Mouse (Mus musculus): ENCODE results near the gene Fbxo48. TPM values are rescaled to one million over a fixed set of nuclear protein-coding genes. Genes with fewer than 3 reads are reported as not detected.

The Fbxo48 gene
- polyA plus RNA-seq, 2 experiments = 1.4 to 4.1 TPM

- Histone ChIP-seq H3K9me3 (ENCODE audit: control insufficient read depth, low read length) (no peaks in the 10 kb centered on the region), H3K27ac (replicated peaks; ENCODE audit: low read depth, low read length) (no peak overlapping the region), H3K36me3 (ENCODE audit: control insufficient read depth, insufficient read depth, low read length) (no peaks in the 10 kb centered on the region), H3K4me1 (ENCODE audit: control insufficient read depth, insufficient read depth, low read length) (no peaks in the 10 kb centered on the region), H3K4me3 (replicated peaks; ENCODE audit: low read length) (no peak overlapping the region), H3K9ac (ENCODE audit: low read depth, low read length, severe bottlenecking) (no peak overlapping the region), H3K27me3 (ENCODE audit: control insufficient read depth, insufficient read depth, low read length) (no peaks in the 10 kb centered on the region), H3K4me2 (replicated peaks; ENCODE audit: low read depth, low read length, severe bottlenecking) (no peak overlapping the region)
- no peak for ATAC-seq (ENCODE audit: low FRiP score, low read depth)
- DNase-seq (ENCODE audit: low spot score) = no peak
- TF ChIP-seq POLR2A (IDR thresholded peaks at IDR 0.05; ENCODE audit: borderline replicate concordance, extremely low read depth, insufficient read depth, insufficient read length) = no peak
These were observed 46.3 kb downstream of the Fbxo48 start for GRCm38 (mm10) chr11:16997465-16997864.

GRCm38 (mm10) chr11:16999387-16999786 lies 48.2 kb downstream of the Fbxo48 start:
- Histone ChIP-seq H3K27me3 (ENCODE audit: control insufficient read depth, insufficient read depth, low read length) (no peaks in the 10 kb centered on the region), H3K9ac (ENCODE audit: low read depth, low read length, severe bottlenecking) (no peak overlapping the region), H3K27ac (replicated peaks; ENCODE audit: low read depth, low read length) (no peak overlapping the region), H3K9me3 (ENCODE audit: control insufficient read depth, low read length) (no peaks in the 10 kb centered on the region), H3K36me3 (ENCODE audit: control insufficient read depth, insufficient read depth, low read length) (no peaks in the 10 kb centered on the region), H3K4me3 (replicated peaks; ENCODE audit: low read length) (no peak overlapping the region), H3K4me2 (replicated peaks; ENCODE audit: low read depth, low read length, severe bottlenecking) (no peak overlapping the region), H3K4me1 (ENCODE audit: control insufficient read depth, insufficient read depth, low read length) (no peaks in the 10 kb centered on the region)
- ATAC-seq (ENCODE audit: low FRiP score, low read depth) (no peak), DNase-seq (ENCODE audit: low spot score) (no peak)
- WGBS = 89% methylated on average over 4 of the region's 4 CpGs
- TF ChIP-seq POLR2A (IDR thresholded peaks at IDR 0.05; ENCODE audit: borderline replicate concordance, extremely low read depth, insufficient read depth, insufficient read length) = no peak

GRCm38 (mm10) chr11:16999933-17000332 lies 48.8 kb downstream of the Fbxo48 start:
- Histone ChIP-seq H3K9ac (ENCODE audit: low read depth, low read length, severe bottlenecking) (no peak overlapping the region), H3K4me3 (replicated peaks; ENCODE audit: low read length) (no peak overlapping the region), H3K9me3 (ENCODE audit: control insufficient read depth, low read length) (no peaks in the 10 kb centered on the region), H3K36me3 (ENCODE audit: control insufficient read depth, insufficient read depth, low read length) (no peaks in the 10 kb centered on the region), H3K27ac (replicated peaks; ENCODE audit: low read depth, low read length) (no peak overlapping the region), H3K4me2 (replicated peaks; ENCODE audit: low read depth, low read length, severe bottlenecking) (no peak overlapping the region), H3K4me1 (ENCODE audit: control insufficient read depth, insufficient read depth, low read length) (no peaks in the 10 kb centered on the region), H3K27me3 (ENCODE audit: control insufficient read depth, insufficient read depth, low read length) (no peaks in the 10 kb centered on the region)
- no peak for TF ChIP-seq POLR2A (IDR thresholded peaks at IDR 0.05; ENCODE audit: borderline replicate concordance, extremely low read depth, insufficient read depth, insufficient read length)
- no peak for DNase-seq (ENCODE audit: low spot score)
- no peak for ATAC-seq (ENCODE audit: low FRiP score, low read depth)

GRCm38 (mm10) chr11:17000353-17001334 lies 49.5 kb downstream of the Fbxo48 start:
- no peaks in the 10 kb centered on the region for H3K4me1 ChIP-seq (ENCODE audit: control insufficient read depth, insufficient read depth, low read length)

GRCm38 (mm10) chr11:17002739-17003373 lies 51.7 kb downstream of the Fbxo48 start:
- no peak overlapping the region for H3K9ac ChIP-seq (ENCODE audit: low read depth, low read length, severe bottlenecking)
- H3K4me1 ChIP-seq (ENCODE audit: control insufficient read depth, insufficient read depth, low read length) = no peaks in the 10 kb centered on the region
- 80% methylated on average over 7 of the region's 7 CpGs for WGBS
- no peaks in the 10 kb centered on the region for H3K9me3 ChIP-seq (ENCODE audit: control insufficient read depth, low read length)
- H3K27me3 ChIP-seq (ENCODE audit: control insufficient read depth, insufficient read depth, low read length) = no peaks in the 10 kb centered on the region
- no peak for TF ChIP-seq POLR2A (IDR thresholded peaks at IDR 0.05; ENCODE audit: borderline replicate concordance, extremely low read depth, insufficient read depth, insufficient read length)
- H3K36me3 ChIP-seq (ENCODE audit: control insufficient read depth, insufficient read depth, low read length) = no peaks in the 10 kb centered on the region
- H3K27ac ChIP-seq (replicated peaks; ENCODE audit: low read depth, low read length) = no peak overlapping the region
- H3K4me3 ChIP-seq (replicated peaks; ENCODE audit: low read length) = no peak overlapping the region
- no peak for ATAC-seq (ENCODE audit: low FRiP score, low read depth)
- DNase-seq (ENCODE audit: low spot score) = no peak
- no peak overlapping the region for H3K4me2 ChIP-seq (replicated peaks; ENCODE audit: low read depth, low read length, severe bottlenecking)

More at GRCm38 (mm10) chr11:17000353-17001334, 49.5 kb downstream of the Fbxo48 start:
- H3K9me3 ChIP-seq (ENCODE audit: control insufficient read depth, low read length) = no peaks in the 10 kb centered on the region
- H3K4me3 ChIP-seq (replicated peaks; ENCODE audit: low read length) = no peak overlapping the region
- WGBS = 73% methylated on average over 9 of the region's 9 CpGs
- no peak overlapping the region for H3K4me2 ChIP-seq (replicated peaks; ENCODE audit: low read depth, low read length, severe bottlenecking)
- no peak overlapping the region for H3K9ac ChIP-seq (ENCODE audit: low read depth, low read length, severe bottlenecking)
- no peak for TF ChIP-seq POLR2A (IDR thresholded peaks at IDR 0.05; ENCODE audit: borderline replicate concordance, extremely low read depth, insufficient read depth, insufficient read length)
- no peaks in the 10 kb centered on the region for H3K27me3 ChIP-seq (ENCODE audit: control insufficient read depth, insufficient read depth, low read length)
- DNase-seq (ENCODE audit: low spot score) (no peak), ATAC-seq (ENCODE audit: low FRiP score, low read depth) (no peak)
- H3K27ac ChIP-seq (replicated peaks; ENCODE audit: low read depth, low read length) = no peak overlapping the region
- H3K36me3 ChIP-seq (ENCODE audit: control insufficient read depth, insufficient read depth, low read length) = no peaks in the 10 kb centered on the region

Measured in limb, embryonic 14.5 days (tissue).